Mouse (Mus musculus) E14TG2a.4 (cell line): Measurements from ENCODE around the gene Oaz1.

Experiments used
- H3K27me3 ChIP-seq: 2 replicates; pipeline ENCODE4 v1.6.1; 2014; ENCODE audit warnings: low read length, control low read depth; ENCODE audit not compliant: insufficient read depth
- H3K36me3 ChIP-seq: 2 replicates; pipeline ENCODE4 v1.6.1; 2014; ENCODE audit warnings: low read length, control low read depth; ENCODE audit not compliant: insufficient read depth
- H3K4me1 ChIP-seq: replicated peaks from 2 replicates; pipeline ENCODE4 v1.6.1; 2014; ENCODE audit warnings: low read depth, low read length, control low read depth
- H3K4me3 ChIP-seq: replicated peaks from 2 replicates; pipeline ENCODE4 v1.5.1; 2014; ENCODE audit warnings: mild to moderate bottlenecking, low read length
- H3K9me3 ChIP-seq: 2 replicates; pipeline ENCODE4 v1.6.1; 2014; ENCODE audit warnings: low read length, control low read depth
- CTCF ChIP-seq: conservative IDR thresholded peaks from 2 replicates; pipeline ENCODE4 v1.5.1; 2014; ENCODE audit warnings: low read length
- NANOG ChIP-seq: IDR thresholded peaks from 2 replicates; pipeline ENCODE4 v1.6.1; 2014; ENCODE audit warnings: borderline replicate concordance, low read length, mixed read lengths
- POU5F1 ChIP-seq: IDR thresholded peaks from 2 replicates; pipeline ENCODE4 v1.6.1; 2014; ENCODE audit warnings: low read length, borderline replicate concordance

Oaz1 gene

DNA sequence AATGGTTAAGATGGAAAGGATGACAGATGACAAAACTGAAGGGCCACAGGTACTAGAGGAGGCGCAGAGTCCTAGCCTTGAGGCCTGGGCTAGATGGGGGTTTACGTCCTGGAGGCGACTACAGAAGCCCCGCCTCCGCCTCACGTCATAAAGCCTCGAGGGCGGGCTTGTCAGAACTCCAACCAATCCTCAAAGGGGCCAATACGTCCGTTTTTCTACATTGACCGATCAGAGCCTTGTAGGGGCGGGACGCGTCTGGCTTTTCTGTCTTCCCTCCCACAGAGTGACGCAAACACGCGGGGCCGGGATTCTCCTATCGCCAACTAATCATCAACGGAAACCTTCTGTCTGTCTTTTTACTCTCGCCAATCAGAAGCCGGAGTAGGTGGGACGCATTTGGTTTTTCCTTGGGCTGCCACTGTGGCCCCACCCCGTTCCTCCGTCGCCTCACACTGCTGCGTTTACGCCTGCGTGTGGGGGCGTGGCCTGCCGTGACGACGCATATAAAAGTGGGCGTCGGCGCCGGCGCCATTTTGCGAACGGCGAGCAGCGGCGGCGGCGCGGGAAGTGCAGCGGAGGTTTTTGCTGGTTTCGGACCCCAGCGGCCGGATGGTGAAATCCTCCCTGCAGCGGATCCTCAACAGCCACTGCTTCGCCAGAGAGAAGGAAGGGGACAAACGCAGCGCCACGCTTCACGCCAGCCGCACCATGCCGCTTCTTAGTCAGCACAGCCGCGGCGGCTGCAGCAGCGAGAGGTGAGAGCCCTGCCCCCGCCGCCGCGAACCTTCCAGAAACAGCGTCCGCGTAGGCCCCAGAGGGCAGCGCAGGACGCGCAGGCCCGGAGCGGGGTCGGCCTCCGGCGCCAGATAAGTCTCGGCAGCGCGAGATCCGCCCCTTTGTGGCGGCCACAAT is at the start of gene Oaz1:
TSS of gene Oaz1 (plus strand) at position 506 of the 912 bp plus-strand sequence.
- H3K27me3 ChIP-seq = no peaks in the 10 kb centered on the region
- peak within 1 kb of the TSS; percentile 89 for H3K4me3 ChIP-seq
- TF ChIP-seq CTCF (no peak), NANOG (no peak), POU5F1 (no peak)
- no peaks in the 10 kb centered on the region for H3K9me3 ChIP-seq
- H3K36me3 ChIP-seq = peaks cover 36% of the 10 kb centered on the region
- H3K4me1 ChIP-seq = peaks cover 58% of the 10 kb centered on the region

DNA sequence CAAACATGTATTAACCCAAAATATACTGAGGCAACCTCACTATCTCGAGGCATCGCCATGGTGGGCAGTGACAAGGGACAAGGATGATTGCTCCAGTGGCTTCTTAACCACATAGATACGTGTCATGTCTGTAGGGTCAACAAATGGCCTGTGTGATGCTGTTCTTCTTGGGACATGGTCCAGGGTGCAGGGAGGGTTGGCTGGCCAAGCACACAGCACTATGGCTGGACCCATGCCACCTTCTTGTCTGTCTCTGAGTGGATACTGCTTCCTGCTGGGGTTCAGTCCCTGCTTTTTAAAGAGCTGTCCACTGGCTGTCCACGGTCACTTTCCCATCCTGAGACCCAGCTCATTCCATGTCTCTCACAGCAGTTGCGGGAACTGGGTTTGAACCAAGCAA is 49.3 kb upstream of the Oaz1 start:
- TF ChIP-seq CTCF (no peak), NANOG (no peak), POU5F1 (no peak)
- Histone ChIP-seq H3K4me1 (peaks cover 41% of the 10 kb centered on the region), H3K4me3 (no peak overlapping the region), H3K9me3 (no peaks in the 10 kb centered on the region), H3K27me3 (no peaks in the 10 kb centered on the region), H3K36me3 (peaks cover 100% of the 10 kb centered on the region)

DNA sequence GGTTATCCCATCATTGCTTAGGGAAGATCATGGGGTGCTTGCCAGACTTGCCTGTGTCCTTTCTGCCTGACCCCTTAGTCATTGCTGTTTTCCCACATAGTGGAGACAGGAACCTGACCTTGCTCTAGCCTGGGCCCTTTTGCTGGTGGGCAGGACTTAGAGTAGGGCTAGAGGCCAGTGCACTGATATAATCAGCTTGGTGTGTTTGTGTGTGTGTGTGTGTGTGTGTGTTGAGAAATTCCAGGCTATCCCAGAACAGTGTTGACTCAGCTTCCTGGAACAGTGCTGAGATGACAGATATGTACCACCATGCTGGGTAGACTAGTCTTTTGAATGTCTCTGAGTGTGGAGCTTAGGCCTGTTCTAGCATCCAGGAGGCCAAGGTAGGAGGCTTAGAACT is 46.9 kb upstream of the Oaz1 start:
- H3K4me3 ChIP-seq = no peak overlapping the region
- peaks cover 51% of the 10 kb centered on the region for H3K4me1 ChIP-seq
- no peaks in the 10 kb centered on the region for H3K27me3 ChIP-seq
- TF ChIP-seq CTCF = no peak
- TF ChIP-seq POU5F1 = no peak
- no peak for TF ChIP-seq NANOG
- H3K36me3 ChIP-seq = peaks cover 100% of the 10 kb centered on the region
- H3K9me3 ChIP-seq = no peaks in the 10 kb centered on the region

DNA sequence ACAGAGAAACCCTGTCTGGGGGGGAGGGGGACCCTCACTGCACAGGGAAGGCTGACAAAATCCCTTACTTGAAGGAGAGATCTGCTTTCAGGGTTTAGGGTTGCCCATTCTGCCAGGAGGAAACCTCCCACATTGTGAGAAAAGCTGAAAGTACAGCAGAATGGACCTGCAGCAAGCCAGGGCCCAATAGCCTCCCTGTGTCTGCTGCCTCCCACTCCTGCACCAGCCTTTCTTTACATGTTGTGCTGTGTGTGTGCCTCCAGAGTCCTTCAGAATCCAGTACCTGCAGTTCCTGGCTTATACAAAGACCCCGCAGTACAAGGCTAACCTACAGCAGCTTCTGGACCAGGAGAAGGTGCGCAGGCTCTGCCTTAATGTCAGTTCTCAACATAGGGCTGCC is 42.2 kb upstream of the Oaz1 start:
- Histone ChIP-seq H3K9me3 (no peaks in the 10 kb centered on the region), H3K36me3 (peaks cover 99% of the 10 kb centered on the region), H3K27me3 (no peaks in the 10 kb centered on the region), H3K4me3 (no peak overlapping the region), H3K4me1 (peaks cover 37% of the 10 kb centered on the region)
- TF ChIP-seq POU5F1 = no peak
- TF ChIP-seq CTCF = no peak
- no peak for TF ChIP-seq NANOG

DNA sequence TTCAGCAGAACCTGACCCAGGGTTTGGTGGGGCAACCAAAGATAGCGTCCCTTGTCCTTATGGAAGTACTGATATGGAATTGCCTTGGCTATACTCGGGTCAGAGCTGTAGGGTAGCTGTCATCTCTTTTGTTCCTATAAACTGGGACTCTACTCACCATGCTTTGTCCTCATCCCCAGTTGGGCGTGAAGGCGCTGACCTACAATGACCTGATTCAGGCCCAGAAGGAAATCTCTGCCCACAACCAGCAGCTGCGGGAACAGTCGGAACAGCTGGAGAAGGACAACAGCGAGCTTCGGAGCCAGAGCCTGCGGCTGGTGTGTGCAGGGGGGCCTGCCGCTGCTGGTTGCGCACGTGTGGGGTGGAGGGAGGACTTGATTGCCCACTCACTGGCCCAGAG is 41.6 kb upstream of the Oaz1 start:
- H3K27me3 ChIP-seq = no peaks in the 10 kb centered on the region
- no peak overlapping the region for H3K4me3 ChIP-seq
- no peak for TF ChIP-seq CTCF
- TF ChIP-seq NANOG = no peak
- no peak for TF ChIP-seq POU5F1
- H3K9me3 ChIP-seq = no peaks in the 10 kb centered on the region
- peaks cover 99% of the 10 kb centered on the region for H3K36me3 ChIP-seq
- H3K4me1 ChIP-seq = peaks cover 37% of the 10 kb centered on the region

DNA sequence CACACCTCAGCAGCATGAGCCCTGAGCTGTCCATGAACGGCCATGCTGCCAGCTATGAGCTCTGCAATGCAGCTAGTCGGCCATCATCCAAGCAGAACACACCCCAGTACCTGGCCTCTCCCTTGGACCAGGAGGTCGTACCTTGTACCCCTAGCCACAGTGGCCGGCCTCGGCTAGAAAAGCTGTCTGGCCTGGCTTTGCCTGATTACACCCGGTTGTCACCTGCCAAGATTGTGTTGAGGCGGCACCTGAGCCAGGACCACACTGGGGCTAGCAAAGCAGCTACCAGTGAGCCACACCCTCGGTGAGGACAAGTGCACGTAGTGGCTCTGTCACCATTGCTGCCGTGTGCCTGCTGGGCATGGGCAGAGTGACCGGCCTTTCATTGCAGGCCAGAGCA is 40.5 kb upstream of the Oaz1 start:
- H3K36me3 ChIP-seq = peaks cover 99% of the 10 kb centered on the region
- H3K9me3 ChIP-seq = no peaks in the 10 kb centered on the region
- TF ChIP-seq NANOG (no peak), CTCF (no peak), POU5F1 (no peak)
- peaks cover 47% of the 10 kb centered on the region for H3K4me1 ChIP-seq
- no peaks in the 10 kb centered on the region for H3K27me3 ChIP-seq
- no peak overlapping the region for H3K4me3 ChIP-seq

DNA sequence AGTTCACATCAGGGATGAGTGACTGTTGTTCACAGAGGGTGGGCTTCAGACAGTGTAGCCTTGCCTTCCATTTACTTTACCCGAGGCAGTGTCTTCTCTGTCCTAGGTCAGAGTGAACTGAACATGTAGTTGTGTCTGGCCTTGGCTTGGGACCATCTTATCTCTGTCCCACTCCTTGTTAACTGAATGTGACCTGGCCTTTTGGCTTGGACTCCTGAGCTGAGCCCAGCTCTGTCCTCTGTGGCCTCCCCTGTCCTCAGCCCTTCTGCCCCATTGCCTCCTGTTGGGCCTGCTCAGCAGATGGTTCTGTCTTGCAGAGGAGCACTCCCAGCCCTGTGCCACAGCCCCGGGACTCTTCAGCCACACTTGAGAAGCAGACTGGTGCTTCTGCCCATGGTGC is 38.9 kb upstream of the Oaz1 start:
- H3K27me3 ChIP-seq = no peaks in the 10 kb centered on the region
- peaks cover 91% of the 10 kb centered on the region for H3K36me3 ChIP-seq
- H3K9me3 ChIP-seq = no peaks in the 10 kb centered on the region
- TF ChIP-seq CTCF (no peak), POU5F1 (no peak), NANOG (no peak)
- H3K4me1 ChIP-seq = peaks cover 51% of the 10 kb centered on the region
- H3K4me3 ChIP-seq = no peak overlapping the region

DNA sequence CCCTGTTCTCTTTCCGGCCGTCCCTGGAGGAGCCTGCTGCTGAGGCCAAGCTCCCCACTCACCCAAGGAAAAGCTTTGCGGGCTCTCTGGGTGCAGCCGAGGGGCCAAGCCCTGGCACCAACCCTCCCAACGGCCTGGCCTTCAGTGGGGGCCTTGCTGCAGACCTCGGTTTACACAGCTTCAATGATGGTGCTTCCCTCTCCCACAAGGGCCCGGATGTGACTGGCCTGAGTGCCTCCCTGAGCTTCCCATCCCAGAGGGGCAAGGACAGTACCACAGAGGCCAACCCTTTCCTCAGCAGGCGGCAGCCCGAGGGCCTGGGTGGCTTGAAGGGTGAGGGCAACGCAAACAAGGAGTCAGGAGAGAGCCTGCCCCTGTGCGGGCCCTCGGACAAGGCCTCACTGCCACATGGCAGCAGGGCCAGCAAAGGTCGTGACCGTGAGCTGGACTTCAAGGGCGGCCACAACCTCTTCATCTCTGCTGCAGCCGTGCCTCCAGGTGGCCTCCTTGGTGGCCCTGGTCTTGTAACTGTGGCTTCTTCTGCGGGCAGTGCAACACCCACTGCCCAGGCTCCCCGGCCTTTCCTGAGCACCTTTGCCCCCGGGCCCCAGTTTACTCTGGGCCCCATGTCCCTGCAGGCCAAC is 35.6 kb upstream of the Oaz1 start:
- Histone ChIP-seq H3K4me1 (peaks cover 70% of the 10 kb centered on the region), H3K4me3 (peak overlapping the region; percentile 66), H3K36me3 (peaks cover 91% of the 10 kb centered on the region), H3K27me3 (no peaks in the 10 kb centered on the region), H3K9me3 (no peaks in the 10 kb centered on the region)
- TF ChIP-seq NANOG (no peak), CTCF (no peak), POU5F1 (no peak)
